Mouse (Mus musculus) CH12.LX (cell line): ENCODE results near the gene Abhd4. TPM values are rescaled to one million over a fixed set of nuclear protein-coding genes. Genes with fewer than 3 reads are reported as not detected.

Source experiments
- DNase-seq: peaks from one replicate; pipeline ENCODE4 v3.0.0-alpha.2; 2013; ENCODE audit errors: extremely low read depth
- H3K27ac ChIP-seq: 2 replicates; pipeline ENCODE4 v1.5.1; 2012; ENCODE audit warnings: low read depth, mild to moderate bottlenecking, control low read depth, moderate library complexity; ENCODE audit not compliant: insufficient read depth
- H3K27me3 ChIP-seq: replicated peaks from 2 replicates; pipeline ENCODE3; 2012; ENCODE audit warnings: inconsistent platforms
- H3K36me3 ChIP-seq, 2 experiments: replicated peaks in 1 of 2; 2 replicates each; pipeline versions ENCODE3 to v1.6.1; 2012; ENCODE audit warnings: inconsistent platforms in 1 of 2, low read length in 1 of 2, mild to moderate bottlenecking in 1 of 2, mixed read lengths in 1 of 2, moderate library complexity in 1 of 2; ENCODE audit not compliant: control insufficient read depth in 1 of 2, insufficient read depth in 1 of 2
- H3K4me1 ChIP-seq, 2 experiments: 2 replicates each; pipeline ENCODE4 v1.6.1; 2012; ENCODE audit warnings: inconsistent platforms in 1 of 2, moderate library complexity in 1 of 2; ENCODE audit not compliant: insufficient read depth in 2 of 2, control insufficient read depth in 1 of 2
- H3K4me2 ChIP-seq: 2 replicates; pipeline ENCODE4 v1.6.1; 2012; ENCODE audit warnings: low read depth, mild to moderate bottlenecking, control low read depth; ENCODE audit not compliant: poor library complexity, insufficient read depth, severe bottlenecking
- H3K4me3 ChIP-seq, 3 experiments: fragments of 150-350 bp in 1 of 3; sonication (generic) in 1 of 3; replicated peaks in 1 of 3; 2 replicates each; pipeline versions ENCODE3 to v1.5.1; 2011 to 2012; ENCODE audit warnings: low read depth in 2 of 3, low read length in 2 of 3, mild to moderate bottlenecking in 2 of 3, moderate library complexity in 2 of 3, control low read depth in 1 of 3, improper control_type of control experiment in 1 of 3, inconsistent platforms in 1 of 3, mixed read lengths in 1 of 3; ENCODE audit not compliant: poor library complexity in 1 of 3
- H3K79me2 ChIP-seq: replicated peaks from 2 replicates; pipeline ENCODE4 v1.6.1; 2012; ENCODE audit warnings: mild to moderate bottlenecking, moderate library complexity; ENCODE audit not compliant: control insufficient read depth, poor library complexity, insufficient read depth, severe bottlenecking; ENCODE audit errors: extremely low read depth
- H3K9ac ChIP-seq: 2 replicates; pipeline ENCODE4 v1.6.1; 2012; ENCODE audit warnings: low read depth, mild to moderate bottlenecking, control low read depth, moderate library complexity; ENCODE audit not compliant: insufficient read depth
- H3K9me3 ChIP-seq: replicated peaks from 2 replicates; pipeline ENCODE3; 2012; ENCODE audit warnings: low read length, inconsistent platforms, mixed read lengths
- CHD1 ChIP-seq: IDR thresholded peaks from 2 replicates; pipeline ENCODE4 v1.6.1; 2012; ENCODE audit warnings: low read depth, low read length, improper control_type of control experiment, inconsistent platforms
- CTCF ChIP-seq, 2 experiments: IDR thresholded peaks in 1 of 2; conservative IDR thresholded peaks in 1 of 2; 2 replicates each; pipeline ENCODE4 v1.5.1; 2011 to 2012; ENCODE audit warnings: low read depth in 2 of 2, low read length in 2 of 2, improper control_type of control experiment in 1 of 2, inconsistent platforms in 1 of 2, mild to moderate bottlenecking in 1 of 2, moderate library complexity in 1 of 2
- EP300 ChIP-seq: IDR thresholded peaks from 2 replicates; pipeline ENCODE4 v1.6.1; 2011; ENCODE audit warnings: low read length, improper control_type of control experiment
- HCFC1 ChIP-seq: IDR thresholded peaks from 2 replicates; pipeline ENCODE4 v1.6.1; 2012; ENCODE audit warnings: low read depth, mild to moderate bottlenecking, inconsistent platforms, low read length, improper control_type of control experiment
- JUN ChIP-seq: IDR thresholded peaks from 2 replicates; pipeline ENCODE4 v1.6.1; 2011; ENCODE audit warnings: low read depth, mild to moderate bottlenecking, low read length, improper control_type of control experiment, moderate library complexity; ENCODE audit not compliant: insufficient read depth
- MAFK ChIP-seq: IDR thresholded peaks from 2 replicates; pipeline ENCODE4 v1.6.1; 2011; ENCODE audit warnings: low read length, improper control_type of control experiment; ENCODE audit not compliant: insufficient replicate concordance
- MAX ChIP-seq: IDR thresholded peaks from 2 replicates; pipeline ENCODE4 v1.6.1; 2011; ENCODE audit warnings: low read length, improper control_type of control experiment
- MAZ ChIP-seq: IDR thresholded peaks from 2 replicates; pipeline ENCODE4 v1.6.1; 2012; ENCODE audit warnings: low read depth, mild to moderate bottlenecking, inconsistent platforms, low read length, improper control_type of control experiment, moderate library complexity
- MEF2A ChIP-seq: IDR thresholded peaks from 2 replicates; pipeline ENCODE4 v1.6.1; 2014; ENCODE audit warnings: low read depth, mild to moderate bottlenecking, inconsistent platforms, low read length, improper control_type of control experiment, borderline replicate concordance
- MYC ChIP-seq: IDR thresholded peaks from 2 replicates; pipeline ENCODE4 v1.6.1; 2011; ENCODE audit warnings: low read depth, mild to moderate bottlenecking, improper control_type of control experiment, low read length
- NELFE ChIP-seq: IDR thresholded peaks from 2 replicates; pipeline ENCODE4 v1.6.1; 2011; ENCODE audit warnings: low read depth, low read length, improper control_type of control experiment
- POLR2A ChIP-seq: IDR thresholded peaks from 2 replicates; pipeline ENCODE4 v1.6.1; 2011; ENCODE audit warnings: low read depth, mild to moderate bottlenecking, improper control_type of control experiment, low read length
- RAD21 ChIP-seq: IDR thresholded peaks from 2 replicates; pipeline ENCODE4 v1.6.1; 2011; ENCODE audit warnings: low read depth, mild to moderate bottlenecking, low read length, improper control_type of control experiment, moderate library complexity
- RCOR1 ChIP-seq: conservative IDR thresholded peaks from 2 replicates; pipeline ENCODE4 v1.6.1; 2012; ENCODE audit warnings: low read depth, mild to moderate bottlenecking, inconsistent platforms, low read length, improper control_type of control experiment
- SMC3 ChIP-seq: IDR thresholded peaks from 2 replicates; pipeline ENCODE4 v1.6.1; 2011; ENCODE audit warnings: low read depth, low read length, improper control_type of control experiment
- TBP ChIP-seq: conservative IDR thresholded peaks from 2 replicates; pipeline ENCODE4 v1.6.1; 2011; ENCODE audit warnings: low read depth, low read length, improper control_type of control experiment
- TCF12 ChIP-seq: IDR thresholded peaks from 2 replicates; pipeline ENCODE4 v1.6.1; 2014; ENCODE audit warnings: low read depth, mild to moderate bottlenecking, inconsistent platforms, low read length, improper control_type of control experiment
- UBTF ChIP-seq: IDR thresholded peaks from 2 replicates; pipeline ENCODE4 v1.6.1; 2012; ENCODE audit warnings: low read depth, mild to moderate bottlenecking, inconsistent platforms, low read length, improper control_type of control experiment, moderate library complexity
- ZKSCAN1 ChIP-seq: IDR thresholded peaks from 2 replicates; pipeline ENCODE4 v1.6.1; 2012; ENCODE audit warnings: low read depth, inconsistent platforms, low read length, improper control_type of control experiment, borderline replicate concordance
- ZMIZ1 ChIP-seq: IDR thresholded peaks from 2 replicates; pipeline ENCODE4 v1.6.1; 2012; ENCODE audit warnings: low read depth, mild to moderate bottlenecking, inconsistent platforms, low read length, improper control_type of control experiment
- dilution Hi-C: fragments of 300-500 bp; cut with MboI; formaldehyde crosslinking; loops from 2 replicates; pipeline ENCODE4 v1.14.3; 2020; ENCODE audit warnings: low sequenced_read_pairs; ENCODE audit not compliant: extremely low pct_unique_long_range_greater_than_20kb, extremely low pct_ligation_motif_present
- in situ Hi-C: fragments of 300-500 bp; cut with MboI; formaldehyde crosslinking; loops from 3 replicates; pipeline ENCODE4 v1.14.3; 2019; ENCODE audit warnings: low sequenced_read_pairs, low pct_ligation_motif_present, low pct_unique_long_range_greater_than_20kb, mixed read lengths
- polyA plus RNA-seq: library from polyadenylated mRNA; unstranded; fragments of >175 nt; gene quantifications from 2 replicates; pipeline ENCODE4 v1.2.1, GENCODE M21; 2012; ENCODE audit warnings: low read depth; ENCODE audit not compliant: insufficient read length
- total RNA-seq, 2 experiments: library from RNA; depleted of rRNA; stranded (reverse); fragments of 300-350 nt in 1 of 2; fragments of >200 nt in 1 of 2; gene quantifications; 2 replicates each; pipeline ENCODE4 v1.2.3; 2012 to 2014

Abhd4 gene
- total and polyA plus RNA-seq, 3 experiments, result 15.9 to 23.0 (median 19.8) TPM

- TF ChIP-seq ZMIZ1 (no peak; the same call in 1 of the 2 replicates), MAFK (no peak; the same call in 1 of the 2 replicates), MYC (no peak), ZKSCAN1 (no peak), JUN (peak; percentile 58), RAD21 (no peak), CHD1 (peak; percentile 79), MAX (peak; percentile 65; the same call in 1 of the 2 replicates), CTCF (conservative IDR thresholded peaks at IDR 0.05 in 1 of 2, IDR thresholded peaks at IDR 0.05 in 1 of 2; ENCODE audit: low read depth in 2 of 2, low read length in 2 of 2) (no peak), MAZ (peak; percentile 57; the same call in 1 of the 2 replicates), SMC3 (peak; percentile 1; the same call in 1 of the 2 replicates), MEF2A (peak; percentile 72), HCFC1 (peak; percentile 38; the same call in 1 of the 2 replicates), TCF12 (peak; percentile 94), UBTF (no peak)
These were observed 21.0 kb upstream of the Abhd4 start (continued) for GRCm38 (mm10) chr14:54232811-54233558.

- Histone ChIP-seq H3K9ac (peak overlapping the region; percentile 20; the same call in 1 of the 2 replicates), H3K4me1 (peaks cover 21 to 59% of the 10 kb centered on the region in 2 experiments), H3K9me3 (no peaks in the 10 kb centered on the region), H3K4me3 (no peak overlapping the region)
- TF ChIP-seq NELFE (no peak), TBP (no peak), RCOR1 (no peak), HCFC1 (no peak), EP300 (peak; percentile 49; the same call in 1 of the 2 replicates), MYC (no peak), POLR2A (no peak), TCF12 (0 out of 2 replicates have a peak, but pooled peaks have one; percentile 21)
- TF ChIP-seq, all 38 proteins: peak for 2
- Histone ChIP-seq H3K79me2 (no peaks in the 10 kb centered on the region), H3K27ac (peak overlapping the region; percentile 95), H3K27me3 (no peaks in the 10 kb centered on the region), H3K4me2 (peak overlapping the region; percentile 65), H3K36me3 (peaks cover 19 to 42% of the 10 kb centered on the region in 2 experiments)
- in situ Hi-C loops (loop anchor here (5.0 to 10.0 kb wide), 2 partner anchors 201 to 414 kb away; partner anchors contain the start of gene Mmp14), dilution Hi-C loops (no loop called here)
- DNase-seq, result peak; percentile 60
These were observed 20.3 kb upstream of the Abhd4 start for GRCm38 (mm10) chr14:54233559-54234143.
